Mouse (Mus musculus) gastrocnemius, adult 2 months (tissue): ENCODE data around the gene Arl16. TPM values are rescaled to one million over a fixed set of nuclear protein-coding genes. Genes with fewer than 3 reads are reported as not detected.

Source experiments
- DNase-seq: peaks from one replicate; pipeline ENCODE4 v3.0.0; 2022
- H3K27ac ChIP-seq: fragments of 200-600 bp; 2 replicates; pipeline ENCODE4 v1.8.1; 2022; ENCODE audit warnings: mild to moderate bottlenecking
- H3K4me3 ChIP-seq: fragments of 200-600 bp; 2 replicates; pipeline ENCODE4 v1.8.1; 2022; ENCODE audit warnings: mild to moderate bottlenecking, moderate library complexity
- CTCF ChIP-seq: fragments of 200-600 bp; IDR thresholded peaks from 2 replicates; pipeline ENCODE4 v1.8.1; 2022; ENCODE audit warnings: antibody characterized with exemption, mild to moderate bottlenecking, moderate library complexity
- intact Hi-C: fragments of 180-260 bp; cut with DNase I; formaldehyde crosslinking; loops from one replicate; pipeline ENCODE4 v1.15.1; 2025
- total RNA-seq, 2 experiments: library from RNA; stranded (reverse); gene quantifications; 2 replicates each; pipeline ENCODE4 v1.2.3; 2021

The Arl16 gene
- total RNA-seq, 2 experiments from 2014 or later: 5.6 to 6.3 TPM

DNA sequence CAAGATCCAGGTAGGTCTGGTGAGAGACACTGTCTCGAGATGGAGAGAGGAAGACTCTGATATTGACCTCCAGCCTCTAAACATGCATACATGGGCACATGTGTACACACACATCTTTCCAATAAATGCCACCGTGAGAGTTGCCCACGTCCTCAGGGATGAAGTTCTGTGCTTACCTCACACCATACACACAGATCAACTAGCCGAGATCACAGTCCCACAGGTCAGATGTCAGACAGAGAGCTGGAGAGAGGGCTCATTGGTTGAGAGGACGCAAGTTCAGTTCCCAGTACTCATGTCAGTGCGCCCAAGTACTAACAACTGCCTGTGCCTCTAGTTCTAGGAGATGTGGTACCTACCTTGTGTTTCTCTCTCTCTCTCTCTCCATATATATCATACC, 33.6 kb upstream of the Arl16 start:
- TF ChIP-seq CTCF: no peak
- no peak overlapping the region for H3K27ac ChIP-seq
- DNase-seq: no peak
- H3K4me3 ChIP-seq: no peak overlapping the region
- intact Hi-C loops: no loop called here

DNA sequence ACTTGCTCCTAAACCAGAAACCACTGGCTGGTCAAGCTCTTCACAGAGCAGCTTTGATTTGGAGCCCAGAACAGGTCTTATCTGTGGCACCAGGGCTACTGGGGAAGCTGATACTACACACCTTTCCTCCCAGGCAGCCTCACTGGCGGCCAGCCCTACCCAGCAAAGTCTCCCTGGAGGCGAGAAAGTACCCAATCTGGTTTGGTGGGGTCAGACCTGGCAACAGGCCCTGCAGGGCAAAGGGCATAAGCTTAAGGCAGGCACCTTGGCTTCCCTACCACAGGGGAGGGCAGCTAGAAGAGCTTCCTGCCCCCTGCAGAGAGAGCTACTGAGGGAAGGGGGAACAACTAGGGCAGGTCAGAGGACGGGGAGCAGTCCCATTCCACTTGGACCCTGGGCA, 33.0 kb upstream of the Arl16 start:
- H3K4me3 ChIP-seq: no peak overlapping the region
- no peak overlapping the region for H3K27ac ChIP-seq
- DNase-seq: no peak
- intact Hi-C loops: no loop called here
- TF ChIP-seq CTCF: no peak

DNA sequence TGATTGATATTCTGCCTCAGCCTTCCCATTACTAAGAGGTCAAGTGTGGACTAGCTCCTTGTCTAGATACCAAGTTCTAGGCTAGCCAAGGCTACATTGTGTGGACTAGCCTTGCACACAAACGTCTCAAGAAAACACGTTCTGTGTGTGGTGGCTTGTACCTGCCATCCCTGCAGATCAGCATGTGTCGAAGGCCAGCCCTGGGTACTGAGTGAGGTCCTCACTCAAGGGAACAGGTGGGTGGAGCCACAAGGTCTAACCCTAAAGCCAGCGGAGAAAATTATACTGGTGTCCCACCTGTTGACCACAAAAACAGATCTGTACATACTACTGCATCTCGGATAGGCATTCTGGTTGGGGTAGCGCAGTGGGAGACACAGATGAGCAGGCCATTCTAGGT, 32.5 kb upstream of the Arl16 start:
- no peak for DNase-seq
- H3K27ac ChIP-seq: no peak overlapping the region
- no peak for TF ChIP-seq CTCF
- intact Hi-C loops: loop anchor here (10.0 kb wide), 1 partner anchor 285 kb away; the partner anchor contains the start of genes Gps1 and Rfng
- no peak overlapping the region for H3K4me3 ChIP-seq

DNA sequence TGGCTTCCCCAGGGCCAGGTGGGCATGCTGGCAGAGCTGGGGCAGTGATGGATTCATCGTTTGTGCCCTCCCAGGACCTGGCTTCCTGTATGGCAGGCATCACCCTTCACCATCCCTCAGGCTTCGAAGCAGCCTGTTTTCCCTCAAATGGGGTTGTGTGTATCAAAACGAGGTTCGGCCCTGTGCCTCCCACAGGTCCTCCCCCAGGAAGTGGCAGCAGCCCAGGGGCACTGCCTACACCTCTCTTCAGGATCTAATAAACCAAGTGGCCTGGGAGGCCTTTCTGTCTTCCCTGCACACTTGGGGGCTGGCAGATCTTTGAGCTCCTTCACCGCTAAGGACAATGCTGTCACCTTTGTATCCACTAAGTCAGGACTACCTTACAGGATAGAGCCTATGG, 31.5 kb upstream of the Arl16 start:
- intact Hi-C loops: loop anchor here (10.0 kb wide), 1 partner anchor 286 kb away; the partner anchor contains the start of genes Gps1 and Rfng
- H3K4me3 ChIP-seq: no peak overlapping the region
- H3K27ac ChIP-seq: no peak overlapping the region
- no peak for TF ChIP-seq CTCF
- DNase-seq: no peak

DNA sequence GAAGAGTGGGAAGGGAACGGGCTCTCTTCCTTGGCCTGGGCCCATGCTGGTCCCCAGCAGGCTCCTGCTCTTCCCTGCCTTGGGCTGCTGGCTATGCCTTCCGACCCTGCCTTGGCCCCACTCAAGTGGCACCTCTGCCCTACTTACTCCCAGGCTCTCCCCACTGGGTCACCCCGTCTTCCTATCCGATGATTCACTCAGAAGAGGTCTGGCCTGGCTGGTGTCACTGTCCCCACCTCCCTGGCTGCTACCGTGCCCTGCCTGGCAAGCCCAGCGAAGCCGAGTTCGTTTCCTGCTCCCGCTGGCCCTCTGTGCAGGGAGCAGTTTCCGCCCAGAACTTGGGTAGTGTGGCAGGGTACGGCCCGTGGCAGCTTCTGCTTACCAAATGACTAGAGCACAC, 30.8 kb upstream of the Arl16 start:
- DNase-seq: no peak
- peak overlapping the region; percentile 28; the same call in 1 of the 2 replicates for H3K27ac ChIP-seq
- no peak overlapping the region for H3K4me3 ChIP-seq
- intact Hi-C loops: loop anchor here (10.0 kb wide), 1 partner anchor 287 kb away; the partner anchor contains the start of genes Gps1 and Rfng
- no peak for TF ChIP-seq CTCF

DNA sequence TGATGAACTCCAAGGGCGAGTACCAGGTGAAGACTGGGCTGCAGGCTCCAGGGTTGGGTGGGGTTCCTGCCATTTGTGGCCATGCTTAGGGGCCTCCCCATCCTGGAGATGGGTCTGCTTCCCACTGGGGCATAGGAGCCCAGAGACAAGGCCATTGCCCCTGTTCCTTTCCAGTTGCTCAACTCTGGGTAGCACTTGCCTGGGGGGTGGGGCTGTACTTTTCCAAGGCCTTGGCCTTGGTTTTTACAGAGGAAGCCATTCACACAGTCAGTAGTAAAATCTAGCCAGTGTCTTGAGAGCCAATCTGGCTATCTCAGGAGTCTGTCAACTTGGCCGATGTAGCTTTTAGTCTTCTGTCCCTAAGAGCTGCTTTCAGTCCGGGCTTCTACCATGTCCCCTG, 30.0 kb upstream of the Arl16 start:
- peak overlapping the region; percentile 28; the same call in 1 of the 2 replicates for H3K27ac ChIP-seq
- intact Hi-C loops: loop anchor here (10.0 kb wide), 1 partner anchor 287 kb away; the partner anchor contains the start of genes Gps1 and Rfng
- no peak for TF ChIP-seq CTCF

DNA sequence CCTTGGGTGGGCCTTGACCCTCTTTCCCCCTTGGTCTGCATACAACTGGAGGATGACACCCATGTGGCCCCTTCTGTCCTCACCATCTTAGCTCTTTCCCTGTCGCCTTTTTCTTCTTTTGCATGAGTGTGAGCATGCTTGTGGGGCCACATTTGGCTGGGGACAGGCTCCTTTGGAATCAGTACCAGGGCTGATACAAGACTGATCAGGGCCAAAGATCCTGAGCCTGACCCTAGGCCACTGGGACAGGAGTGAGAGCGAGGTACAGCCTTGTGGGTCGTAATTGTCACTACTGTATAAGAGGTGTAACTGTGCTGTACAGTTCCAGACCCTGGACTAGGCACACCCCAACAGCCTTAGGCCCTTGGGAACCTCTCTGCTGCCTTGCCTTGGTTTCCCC, 26.5 kb upstream of the Arl16 start:
- Histone ChIP-seq H3K27ac (no peak overlapping the region), H3K4me3 (no peak overlapping the region)
- no peak for DNase-seq
- no peak for TF ChIP-seq CTCF
- intact Hi-C loops: loop anchor here (5.0 to 10.0 kb wide), 2 partner anchors 218 to 291 kb away; partner anchors contain the start of genes Cenpx, Gps1, Lrrc45 and Rfng

More for the DNA sequence above, 30.0 kb upstream of the Arl16 start:
- no peak for DNase-seq
- H3K4me3 ChIP-seq: no peak overlapping the region

DNA sequence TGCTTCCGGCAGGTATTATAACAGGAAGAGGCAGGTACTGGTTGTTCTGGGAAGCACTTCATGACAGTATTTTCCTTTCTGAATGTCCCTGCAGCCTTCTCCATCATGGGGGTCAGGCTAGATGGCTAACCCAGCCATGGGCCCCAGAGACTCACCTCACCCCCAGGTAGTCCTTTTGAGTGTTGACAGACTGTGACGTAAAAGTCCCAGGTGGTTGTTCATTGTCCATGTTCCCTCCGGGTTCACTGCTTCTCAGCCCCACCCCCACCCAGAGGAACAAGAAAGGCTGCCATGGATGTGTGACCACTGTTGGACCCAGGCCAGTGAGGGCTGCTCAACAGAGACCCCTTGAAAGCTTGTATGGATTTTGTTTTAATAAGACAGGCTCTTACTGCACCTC, 25.9 kb upstream of the Arl16 start:
- intact Hi-C loops: loop anchor here (5.0 to 10.0 kb wide), 2 partner anchors 219 to 291 kb away; partner anchors contain the start of genes Cenpx, Gps1, Lrrc45 and Rfng
- TF ChIP-seq CTCF: no peak
- no peak for DNase-seq
- H3K4me3 ChIP-seq: peak overlapping the region; percentile 92; the same call in 1 of the 2 replicates
- H3K27ac ChIP-seq: no peak overlapping the region

DNA sequence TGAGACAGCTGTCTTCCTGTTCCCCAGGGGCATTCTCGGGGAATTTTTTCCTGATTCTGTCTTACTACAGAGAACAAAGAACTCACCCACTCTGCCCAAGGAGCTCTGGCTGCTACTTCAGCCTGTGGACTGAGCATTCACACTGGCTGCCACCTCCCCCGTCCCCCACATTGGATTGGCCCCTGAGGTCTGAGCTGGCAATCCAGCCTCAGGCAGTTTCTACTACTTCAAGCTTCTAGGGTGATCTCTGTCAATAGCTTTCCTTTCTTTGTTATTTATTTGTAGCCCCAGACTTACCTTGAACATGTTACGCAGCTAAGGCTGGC, 25.4 kb upstream of the Arl16 start:
- Histone ChIP-seq H3K27ac (no peak overlapping the region), H3K4me3 (peak overlapping the region; percentile 92)
- TF ChIP-seq CTCF: no peak
- no peak for DNase-seq
- intact Hi-C loops: loop anchor here (5.0 to 10.0 kb wide), 2 partner anchors 219 to 292 kb away; partner anchors contain the start of genes Cenpx, Gps1, Lrrc45 and Rfng

DNA sequence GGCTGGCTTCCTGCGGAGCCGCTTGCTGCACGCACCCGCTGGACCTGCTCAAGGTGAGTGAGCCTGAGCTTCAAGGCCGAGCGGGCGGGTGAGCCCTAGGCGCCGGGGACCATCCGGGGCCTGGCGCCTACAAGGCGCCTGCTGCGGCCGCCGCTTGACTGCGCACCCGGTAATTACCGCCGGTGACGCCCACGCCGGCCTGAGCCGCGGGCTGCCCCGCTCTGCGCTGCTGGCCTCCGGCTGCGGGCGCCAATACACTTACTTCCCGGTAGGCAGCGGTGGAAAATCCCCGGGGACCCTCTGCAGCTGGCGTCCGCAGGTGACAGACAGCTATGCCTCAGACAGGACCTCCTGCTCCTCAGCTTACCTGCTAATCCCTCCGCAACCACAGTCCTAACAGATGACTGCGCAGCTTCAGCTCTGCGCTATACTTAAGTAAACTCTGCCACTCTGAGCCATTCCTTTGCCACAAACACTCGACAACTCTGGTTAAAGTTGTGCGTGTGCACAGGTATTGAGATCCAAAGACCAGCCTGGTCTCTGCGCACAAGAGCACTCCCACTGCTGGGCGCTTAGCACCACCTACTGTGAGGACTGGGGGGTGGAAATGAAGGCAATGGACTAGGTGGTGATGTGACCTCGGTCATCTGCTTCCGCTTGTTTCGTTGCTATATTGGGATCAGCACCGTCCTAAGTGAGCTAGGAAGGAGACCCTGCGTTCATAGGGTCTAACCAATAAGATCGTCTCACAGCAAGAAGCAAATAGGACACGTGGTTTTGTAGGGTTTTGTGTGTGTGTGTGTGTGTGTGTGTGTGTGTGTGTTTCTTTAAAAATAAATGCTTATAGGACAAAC, 24.8 kb upstream of the Arl16 start:
- TF ChIP-seq CTCF: peak; percentile 21; the same call in 1 of the 2 replicates
- Histone ChIP-seq H3K27ac (peak overlapping the region; percentile 86), H3K4me3 (peak overlapping the region; percentile 92)
- intact Hi-C loops: loop anchor here (5.0 to 10.0 kb wide), 2 partner anchors 220 to 293 kb away; partner anchors contain the start of genes Cenpx, Gps1, Lrrc45 and Rfng
- DNase-seq: peak; percentile 50

DNA sequence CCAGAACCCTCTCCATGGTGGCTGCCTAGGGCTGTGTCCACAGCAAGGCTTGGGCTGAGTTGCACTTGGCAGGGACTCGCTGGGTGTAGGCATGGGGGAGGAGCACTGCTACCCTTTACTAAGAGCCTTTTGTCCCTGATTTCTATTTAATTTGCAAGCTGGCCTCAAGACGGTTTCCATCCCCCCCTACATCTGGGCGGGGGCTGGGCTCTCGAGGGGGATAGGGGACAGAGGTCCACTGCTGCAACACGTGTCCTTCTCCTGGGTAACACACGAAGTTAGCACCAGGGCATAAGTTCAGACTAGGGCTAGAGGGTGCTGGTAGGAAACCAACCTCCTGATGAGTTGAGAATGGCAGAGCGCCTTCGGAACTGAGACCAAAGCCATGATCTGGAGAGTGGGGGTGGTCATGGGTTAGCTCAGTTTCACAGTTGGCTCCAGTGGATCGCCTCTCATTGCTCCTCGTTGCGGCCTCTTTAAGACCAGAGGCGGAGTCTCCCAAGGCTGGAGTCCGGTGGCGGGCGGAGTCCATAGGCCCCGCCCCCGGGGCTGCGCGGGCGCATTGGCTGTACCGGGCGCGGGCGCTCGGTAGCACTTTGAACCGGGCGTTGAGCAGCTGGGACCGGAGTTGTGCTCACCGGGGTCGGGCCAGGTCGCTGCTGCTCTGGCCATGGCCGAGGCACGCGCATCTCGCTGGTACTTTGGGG, 24.1 kb upstream of the Arl16 start, which contains the start of gene Slc25a10:
Slc25a10 (plus strand) TSS at position 524 of the 707 bp plus-strand sequence.
- TF ChIP-seq CTCF: no peak
- peak; percentile 95 for DNase-seq
- peak within 1 kb of the TSS; percentile 92 for H3K4me3 ChIP-seq
- H3K27ac ChIP-seq: peak within 1 kb of the TSS; percentile 86
- intact Hi-C loops: loop anchor here (5.0 to 10.0 kb wide), 2 partner anchors 221 to 293 kb away; partner anchors contain the start of genes Cenpx, Gps1, Lrrc45 and Rfng

DNA sequence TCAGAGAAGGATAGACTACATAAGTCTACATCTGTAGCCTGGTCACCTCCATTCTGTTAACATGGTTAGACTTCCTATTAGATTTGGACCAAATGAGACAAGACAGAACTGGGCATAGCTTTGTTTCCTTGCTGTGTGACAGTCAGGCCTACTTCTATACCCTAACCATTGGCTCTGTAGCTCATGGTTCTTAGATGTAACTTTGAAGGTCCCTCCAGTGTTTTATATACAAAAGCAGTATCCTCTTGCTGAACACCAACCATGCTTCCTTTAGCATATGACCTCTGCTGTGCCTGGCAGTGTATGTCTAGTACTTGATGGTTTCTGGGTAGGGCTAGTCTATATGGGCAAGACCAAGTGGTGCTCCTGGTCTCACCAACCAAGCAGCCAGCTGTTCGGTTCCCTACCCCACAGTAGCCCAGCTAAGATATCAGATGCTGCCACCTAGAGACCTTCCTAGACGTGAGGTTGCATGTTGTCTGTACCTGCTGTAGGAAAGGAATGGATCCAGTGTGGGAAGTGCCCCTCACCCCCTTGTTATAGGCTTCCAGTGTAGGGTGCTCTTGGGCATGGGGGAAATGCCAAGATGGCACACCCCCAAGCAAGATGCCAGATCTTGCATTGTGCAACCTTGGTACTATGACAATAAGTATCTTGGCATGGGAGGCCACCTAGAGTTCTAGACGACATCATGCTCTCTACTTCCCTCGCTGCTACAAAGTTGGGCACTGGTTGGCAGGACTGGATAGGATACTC, 23.1 kb upstream of the Arl16 start:
- Histone ChIP-seq H3K4me3 (no peak overlapping the region), H3K27ac (peak overlapping the region; percentile 86)
- intact Hi-C loops: loop anchor here (5.0 to 10.0 kb wide), 2 partner anchors 222 to 294 kb away; partner anchors contain the start of genes Cenpx, Gps1, Lrrc45 and Rfng
- no peak for DNase-seq
- no peak for TF ChIP-seq CTCF
